Mouse (Mus musculus) midbrain, embryonic 15.5 days (tissue): ENCODE measurements at regions not wholly inside any gene's neighbourhood (a gene's known extent, or its start where the extent isn't known, plus 50 kb on each side); places are given as distances from the start of the nearest gene placed in this dataset.

Experiments
- ATAC-seq: fragments of 200-750 bp; cut with Nextera tagmentation; replicated peaks from 2 replicates; pipeline ENCODE4 v1.8.0; 2017; ENCODE audit warnings: moderate TSS enrichment
- H3K27ac ChIP-seq: fragments of 300-500 bp; sonication (generic); 2 replicates; pipeline ENCODE4 v1.5.1; 2015; ENCODE audit warnings: mild to moderate bottlenecking, inconsistent platforms
- H3K27me3 ChIP-seq: fragments of 300-500 bp; sonication (generic); replicated peaks from 2 replicates; pipeline ENCODE4 v1.6.1; 2015; ENCODE audit warnings: inconsistent platforms
- H3K36me3 ChIP-seq: fragments of 300-500 bp; sonication (generic); replicated peaks from 2 replicates; pipeline ENCODE4 v1.6.1; 2015; ENCODE audit warnings: inconsistent platforms
- H3K4me1 ChIP-seq: fragments of 300-500 bp; sonication (generic); 2 replicates; pipeline ENCODE4 v1.6.1; 2015; ENCODE audit warnings: inconsistent platforms
- H3K4me2 ChIP-seq: fragments of 300-500 bp; sonication (generic); 2 replicates; pipeline ENCODE4 v1.6.1; 2015; ENCODE audit warnings: inconsistent platforms, mild to moderate bottlenecking, moderate library complexity
- H3K4me3 ChIP-seq: fragments of 300-500 bp; sonication (generic); 2 replicates; pipeline ENCODE4 v1.5.1; 2015; ENCODE audit warnings: mild to moderate bottlenecking, inconsistent platforms
- H3K9ac ChIP-seq: fragments of 300-500 bp; sonication (generic); 2 replicates; pipeline ENCODE4 v1.6.1; 2015; ENCODE audit warnings: mild to moderate bottlenecking, inconsistent platforms
- H3K9me3 ChIP-seq: fragments of 300-500 bp; sonication (generic); 2 replicates; pipeline ENCODE4 v1.6.1; 2016; ENCODE audit warnings: inconsistent platforms
- WGBS: fragments of 180-500 bp; shearing (Covaris S2); methylation state at CpG from one replicate; pipeline ENCODE4 v1.1.7; 2015; ENCODE audit warnings: mixed read lengths; 5-methylcytosine and 5-hydroxymethylcytosine counted together

DNA sequence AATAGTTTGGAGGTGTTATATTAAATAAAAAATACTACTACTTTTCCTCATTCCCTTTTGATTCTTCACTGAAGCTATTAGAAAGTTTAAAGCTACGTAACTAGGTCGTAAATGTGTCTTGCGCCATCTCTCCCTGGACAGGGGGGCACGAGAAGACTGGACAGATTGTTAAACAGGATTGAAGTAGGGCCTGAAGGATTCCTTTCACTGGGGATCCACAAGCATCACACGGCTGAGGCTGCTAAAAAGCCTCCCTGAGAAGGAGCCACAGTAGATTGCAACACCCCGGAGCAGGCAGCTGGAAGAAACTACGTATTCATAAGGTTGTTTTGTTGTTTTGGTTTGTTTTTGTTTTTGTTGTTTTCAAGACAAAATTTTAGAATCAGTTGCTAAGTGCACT is 158.7 kb downstream of the Tm2d1 start:
- WGBS = 77% methylated on average over 7 of the region's 7 CpGs

DNA sequence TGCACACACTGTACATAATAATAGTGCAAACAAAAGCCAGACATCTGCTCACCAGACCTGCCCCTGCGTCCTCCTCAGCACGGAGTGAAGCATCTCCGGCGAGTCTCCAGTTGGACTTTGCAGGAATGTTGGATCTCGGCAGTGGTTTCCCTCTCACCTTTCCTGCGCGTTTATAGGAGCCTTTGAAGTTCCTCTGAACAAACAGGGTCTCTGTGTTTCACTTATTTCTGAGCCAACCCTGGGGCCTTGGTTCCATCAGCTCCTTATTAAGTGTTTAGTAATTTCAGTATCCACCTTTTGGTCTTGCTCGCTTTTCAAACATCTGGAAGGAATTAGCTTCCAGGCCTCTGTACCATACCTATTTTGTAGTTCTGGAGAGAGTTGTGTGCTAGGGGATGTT is 159.7 kb downstream of the Tm2d1 start:
- no peak overlapping the region for H3K4me2 ChIP-seq
- 67% methylated on average over 8 of the region's 8 CpGs for WGBS
- H3K9ac ChIP-seq = no peak overlapping the region
- H3K4me3 ChIP-seq = no peak overlapping the region
- no peaks in the 10 kb centered on the region for H3K4me1 ChIP-seq
- no peaks in the 10 kb centered on the region for H3K27me3 ChIP-seq
- H3K9me3 ChIP-seq = no peaks in the 10 kb centered on the region
- H3K36me3 ChIP-seq = no peaks in the 10 kb centered on the region
- no peak overlapping the region for H3K27ac ChIP-seq
- ATAC-seq = no peak

More for the DNA sequence above, 158.7 kb downstream of the Tm2d1 start:
- Histone ChIP-seq H3K27me3 (no peaks in the 10 kb centered on the region), H3K4me1 (no peaks in the 10 kb centered on the region), H3K9ac (no peak overlapping the region), H3K27ac (no peak overlapping the region), H3K9me3 (no peaks in the 10 kb centered on the region), H3K4me2 (no peak overlapping the region), H3K4me3 (no peak overlapping the region), H3K36me3 (no peaks in the 10 kb centered on the region)
- ATAC-seq = no peak

DNA sequence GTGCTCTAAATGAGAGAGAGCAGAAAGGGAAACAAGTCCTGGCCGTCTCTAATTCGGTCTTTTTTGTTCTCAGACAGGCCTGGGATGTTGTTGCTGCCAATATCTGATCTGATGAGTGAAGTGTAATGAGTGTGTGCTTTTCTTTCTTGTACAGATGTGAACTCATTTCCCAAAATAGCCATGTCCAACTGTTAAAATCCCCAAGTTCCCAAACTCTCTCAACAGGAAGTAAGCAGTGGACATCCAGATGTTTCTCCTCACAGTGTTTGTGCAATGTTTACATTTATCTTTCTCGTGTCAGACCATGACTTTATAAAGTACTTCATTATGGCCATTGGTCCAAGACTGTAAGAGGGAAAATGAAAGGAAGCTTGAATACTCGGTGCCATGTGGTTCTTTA is 161.5 kb downstream of the Tm2d1 start:
- ATAC-seq = no peak

DNA sequence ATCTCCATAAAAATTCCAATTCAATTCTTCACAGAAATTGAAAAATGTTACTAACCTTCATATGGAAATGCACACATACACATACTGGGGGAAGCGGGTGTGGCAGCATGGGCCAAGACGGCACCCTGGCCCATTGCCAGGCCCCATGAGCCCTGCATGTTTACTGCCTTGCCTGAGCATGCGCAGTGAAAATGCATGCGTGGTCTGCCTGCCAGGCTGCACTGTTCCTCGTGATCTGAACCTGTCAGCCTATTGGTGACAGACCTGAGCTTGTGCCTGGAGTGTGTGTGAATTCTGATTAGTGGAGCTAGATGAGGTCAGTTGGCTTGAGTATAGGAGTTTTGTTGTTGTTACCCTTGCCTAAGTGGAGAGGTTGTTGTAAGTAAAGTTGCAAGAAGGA is 167.9 kb downstream of the Tm2d1 start:
- Histone ChIP-seq H3K4me1 (no peaks in the 10 kb centered on the region), H3K27me3 (no peaks in the 10 kb centered on the region), H3K9ac (no peak overlapping the region), H3K4me2 (no peak overlapping the region), H3K4me3 (no peak overlapping the region), H3K9me3 (no peaks in the 10 kb centered on the region), H3K36me3 (no peaks in the 10 kb centered on the region), H3K27ac (no peak overlapping the region)
- no peak for ATAC-seq
- 87% methylated on average over 5 of the region's 5 CpGs for WGBS

More for the DNA sequence above, 161.5 kb downstream of the Tm2d1 start:
- 88% methylated on average over 4 of the region's 4 CpGs for whole genome bisulfite sequencing
- Histone ChIP-seq H3K9me3 (no peaks in the 10 kb centered on the region), H3K36me3 (no peaks in the 10 kb centered on the region), H3K4me1 (no peaks in the 10 kb centered on the region), H3K27ac (no peak overlapping the region), H3K4me2 (no peak overlapping the region), H3K9ac (no peak overlapping the region), H3K27me3 (no peaks in the 10 kb centered on the region), H3K4me3 (no peak overlapping the region)

DNA sequence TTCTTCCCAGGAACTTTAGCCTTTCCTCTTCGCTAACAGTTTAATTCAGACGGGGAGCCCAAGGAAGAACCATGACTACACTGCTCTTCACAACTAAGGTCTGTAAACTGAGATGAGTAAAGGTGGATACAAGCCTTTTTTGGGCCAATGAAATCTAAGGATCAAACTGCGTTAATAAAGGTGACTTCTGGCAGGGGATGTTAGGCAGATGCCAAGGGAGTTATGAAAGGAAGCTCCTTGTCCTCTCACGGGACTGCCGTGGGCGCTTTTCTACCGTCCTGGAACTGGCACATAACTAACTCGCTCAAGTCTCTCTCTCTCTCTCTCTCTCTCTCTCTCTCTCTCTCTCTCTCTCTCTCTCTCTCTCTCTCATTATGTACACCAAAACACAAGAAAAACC is 175.7 kb downstream of the Tm2d1 start:
- H3K4me1 ChIP-seq = no peaks in the 10 kb centered on the region
- no peak overlapping the region for H3K4me2 ChIP-seq
- no peaks in the 10 kb centered on the region for H3K27me3 ChIP-seq
- H3K4me3 ChIP-seq = no peak overlapping the region
- no peak for ATAC-seq
- H3K36me3 ChIP-seq = no peaks in the 10 kb centered on the region
- H3K9me3 ChIP-seq = no peaks in the 10 kb centered on the region
- H3K9ac ChIP-seq = no peak overlapping the region
- WGBS = 90% methylated on average over 8 of the region's 8 CpGs
- no peak overlapping the region for H3K27ac ChIP-seq

DNA sequence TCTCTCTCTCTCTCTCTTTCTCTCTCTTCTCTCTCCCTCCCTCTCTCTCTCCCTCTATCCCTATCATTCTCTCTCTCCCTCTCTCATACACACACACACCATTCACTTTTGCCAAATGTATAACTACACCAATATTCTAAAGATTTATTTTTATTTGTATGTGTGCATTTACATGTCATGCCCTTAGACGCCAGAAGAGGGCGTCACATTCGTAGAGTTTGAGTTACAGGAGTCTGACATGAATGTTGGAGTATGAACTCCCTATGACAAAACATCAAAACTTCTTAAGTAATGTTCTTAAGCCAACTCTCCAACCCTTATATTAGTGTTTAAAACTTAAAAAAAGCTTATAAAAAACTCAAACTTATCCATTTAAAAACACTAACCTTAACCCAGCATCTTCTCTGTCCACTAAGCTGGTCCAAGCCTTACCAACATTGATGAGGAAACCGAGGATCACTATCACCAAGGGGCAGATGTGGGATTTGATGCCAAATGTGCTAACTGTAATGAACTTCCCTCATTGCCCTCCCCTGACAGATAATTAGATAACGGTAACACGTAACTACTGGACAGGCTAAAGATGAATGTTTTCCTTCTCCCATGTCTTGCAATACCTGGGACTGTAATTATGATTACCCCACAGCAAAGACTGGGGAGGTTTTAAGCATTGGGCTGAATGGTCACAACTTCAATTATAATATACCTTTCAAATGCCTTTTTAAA is 176.7 kb downstream of the Tm2d1 start:
- WGBS = 57% methylated on average over 6 of the region's 6 CpGs
- H3K36me3 ChIP-seq = no peaks in the 10 kb centered on the region
- H3K4me1 ChIP-seq = no peaks in the 10 kb centered on the region
- H3K9me3 ChIP-seq = no peaks in the 10 kb centered on the region
- H3K9ac ChIP-seq = no peak overlapping the region
- H3K27ac ChIP-seq = no peak overlapping the region
- no peak for ATAC-seq
- H3K4me2 ChIP-seq = no peak overlapping the region
- H3K4me3 ChIP-seq = no peak overlapping the region
- no peaks in the 10 kb centered on the region for H3K27me3 ChIP-seq

DNA sequence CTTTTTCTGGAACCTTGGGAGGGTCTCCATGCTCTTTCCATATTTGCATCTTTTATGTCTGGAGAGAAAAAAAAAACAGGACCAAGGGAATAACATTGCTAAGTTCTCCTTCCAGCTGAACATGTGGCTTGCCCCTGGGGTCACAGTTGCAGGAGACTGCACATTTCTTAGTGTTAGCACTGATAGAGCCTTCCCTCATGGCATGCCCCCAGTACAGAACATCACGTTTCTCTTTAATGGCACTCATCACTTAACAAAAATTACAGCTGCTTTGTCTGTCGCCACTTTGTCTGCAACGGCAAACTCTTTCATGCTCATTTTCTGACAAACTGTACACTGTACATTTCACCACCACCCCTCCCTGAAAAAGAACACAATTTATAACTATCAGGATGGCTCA is 180.0 kb downstream of the Tm2d1 start:
- Histone ChIP-seq H3K4me1 (no peaks in the 10 kb centered on the region), H3K27ac (no peak overlapping the region), H3K36me3 (no peaks in the 10 kb centered on the region), H3K4me2 (no peak overlapping the region), H3K27me3 (no peaks in the 10 kb centered on the region), H3K9ac (no peak overlapping the region), H3K9me3 (no peaks in the 10 kb centered on the region), H3K4me3 (no peak overlapping the region)
- ATAC-seq = no peak
- 85% methylated on average over 3 of the region's 3 CpGs for WGBS

DNA sequence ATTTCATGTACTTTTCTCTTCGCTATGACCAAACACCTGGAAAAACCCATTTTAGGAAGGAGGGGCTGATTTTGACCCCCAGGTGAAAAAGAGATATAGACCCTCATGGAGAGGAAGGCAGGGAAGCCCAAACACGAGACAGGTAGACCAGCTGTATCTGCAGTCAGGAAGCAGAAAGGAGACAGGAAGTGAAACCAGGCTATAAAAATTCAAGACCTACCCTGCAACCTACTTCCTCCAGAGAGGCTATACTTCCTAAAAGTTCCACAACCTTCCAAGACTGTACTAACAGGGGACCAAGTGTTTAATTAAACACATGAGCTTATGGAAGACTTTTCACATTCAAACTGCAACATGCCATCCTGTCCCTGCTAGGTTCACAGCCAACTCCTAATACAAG is 180.9 kb downstream of the Tm2d1 start:
- Histone ChIP-seq H3K9me3 (no peaks in the 10 kb centered on the region), H3K27me3 (no peaks in the 10 kb centered on the region), H3K4me3 (no peak overlapping the region), H3K27ac (no peak overlapping the region), H3K9ac (no peak overlapping the region), H3K36me3 (no peaks in the 10 kb centered on the region), H3K4me1 (no peaks in the 10 kb centered on the region), H3K4me2 (no peak overlapping the region)
- 85% methylated on average over 2 of the region's 2 CpGs for WGBS
- no peak for ATAC-seq

DNA sequence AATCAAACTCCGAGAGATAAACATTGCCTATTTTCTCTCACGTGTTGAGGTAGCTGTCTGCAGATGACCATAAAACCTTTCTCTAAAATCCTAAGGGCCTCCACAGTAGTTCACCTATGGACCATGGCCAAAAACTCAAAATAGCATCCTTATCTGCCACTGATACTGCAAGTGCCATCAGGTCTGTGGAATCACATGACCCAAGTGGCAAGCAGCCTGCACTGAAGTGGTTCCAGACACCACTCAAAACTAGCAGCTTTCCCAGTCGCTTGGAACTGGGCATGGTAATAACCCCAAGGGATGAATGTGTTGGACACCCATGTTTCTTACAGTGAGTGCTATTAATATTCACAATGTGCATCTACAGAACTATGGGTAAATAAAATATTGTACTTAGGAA is 182.0 kb downstream of the Tm2d1 start:
- ATAC-seq = no peak
- H3K27me3 ChIP-seq = no peaks in the 10 kb centered on the region
- H3K4me3 ChIP-seq = no peak overlapping the region
- WGBS = 86% methylated on average over 3 of the region's 3 CpGs
- H3K9me3 ChIP-seq = no peaks in the 10 kb centered on the region
- no peaks in the 10 kb centered on the region for H3K4me1 ChIP-seq
- H3K36me3 ChIP-seq = no peaks in the 10 kb centered on the region
- H3K4me2 ChIP-seq = no peak overlapping the region
- no peak overlapping the region for H3K27ac ChIP-seq
- no peak overlapping the region for H3K9ac ChIP-seq

DNA sequence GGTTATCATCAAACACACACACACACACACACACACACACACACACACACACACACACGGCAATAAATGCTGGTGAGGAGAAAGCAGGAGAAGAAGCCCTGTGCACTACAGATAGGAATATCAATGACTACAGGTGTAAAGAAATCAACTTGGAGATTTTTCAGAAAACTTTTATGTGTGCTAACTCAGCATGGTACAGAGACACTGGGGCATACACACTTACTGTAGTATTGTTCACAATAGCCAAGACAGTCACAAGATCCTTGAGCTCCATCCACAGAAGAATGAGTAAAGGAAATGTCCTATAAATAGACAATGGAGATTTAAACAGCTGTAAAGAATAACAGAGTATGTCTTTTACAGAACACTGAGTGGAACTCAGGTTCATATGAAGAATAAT is 182.4 kb downstream of the Tm2d1 start:
- ATAC-seq = no peak
- H3K4me1 ChIP-seq = no peaks in the 10 kb centered on the region
- no peak overlapping the region for H3K27ac ChIP-seq
- no peak overlapping the region for H3K4me2 ChIP-seq
- WGBS = 50% methylated on average over 1 of the region's 1 CpGs
- H3K9me3 ChIP-seq = no peaks in the 10 kb centered on the region
- no peak overlapping the region for H3K9ac ChIP-seq
- H3K36me3 ChIP-seq = no peaks in the 10 kb centered on the region
- H3K27me3 ChIP-seq = no peaks in the 10 kb centered on the region
- no peak overlapping the region for H3K4me3 ChIP-seq

DNA sequence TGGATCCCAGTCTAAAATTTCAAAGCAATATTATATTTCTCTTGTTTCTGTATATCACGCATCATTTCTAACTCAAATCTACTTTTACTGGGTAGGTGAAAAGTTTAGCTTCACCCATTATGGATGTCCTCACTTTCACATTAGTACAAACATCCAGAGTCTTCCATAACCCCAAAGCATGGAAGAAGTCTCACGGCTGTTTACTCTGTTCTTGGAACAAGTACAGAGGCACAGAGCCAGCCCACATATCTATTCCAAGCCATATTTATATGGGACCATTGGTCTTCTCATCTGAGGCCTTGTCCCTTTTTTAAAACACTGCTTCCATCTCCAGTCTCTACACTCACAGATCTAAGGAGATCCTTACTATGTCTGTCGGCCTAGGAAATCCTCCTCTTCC is 192.8 kb downstream of the Tm2d1 start:
- Histone ChIP-seq H3K36me3 (no peaks in the 10 kb centered on the region), H3K4me3 (no peak overlapping the region), H3K9me3 (no peaks in the 10 kb centered on the region), H3K4me2 (no peak overlapping the region), H3K27ac (no peak overlapping the region), H3K9ac (no peak overlapping the region), H3K27me3 (no peaks in the 10 kb centered on the region), H3K4me1 (no peaks in the 10 kb centered on the region)
- 94% methylated on average over 3 of the region's 3 CpGs for WGBS
- ATAC-seq = no peak

DNA sequence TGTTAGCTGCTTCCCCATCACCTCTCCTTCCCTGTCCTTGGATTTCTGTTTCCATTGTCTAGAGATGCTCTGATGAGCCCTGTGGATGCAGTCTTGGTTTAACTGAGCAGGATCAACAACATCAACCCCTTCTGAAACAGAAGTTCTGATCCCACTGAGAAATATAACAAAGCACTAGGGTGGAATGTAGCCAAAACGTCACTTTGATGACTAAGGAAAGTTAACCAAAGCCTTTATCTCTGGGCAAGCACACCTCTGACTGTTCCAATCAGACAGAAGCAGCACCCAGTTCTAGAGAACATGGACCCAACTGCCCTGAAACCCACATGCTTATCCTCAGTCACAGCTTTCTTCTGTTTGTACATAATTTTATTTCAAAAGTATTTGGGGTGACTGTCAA is 193.2 kb downstream of the Tm2d1 start:
- H3K27me3 ChIP-seq = no peaks in the 10 kb centered on the region
- WGBS = 65% methylated on average over 1 of the region's 1 CpGs
- H3K4me1 ChIP-seq = no peaks in the 10 kb centered on the region
- ATAC-seq = no peak
- H3K4me2 ChIP-seq = no peak overlapping the region
- H3K9ac ChIP-seq = no peak overlapping the region
- H3K27ac ChIP-seq = no peak overlapping the region
- H3K36me3 ChIP-seq = no peaks in the 10 kb centered on the region
- H3K4me3 ChIP-seq = no peak overlapping the region
- no peaks in the 10 kb centered on the region for H3K9me3 ChIP-seq

DNA sequence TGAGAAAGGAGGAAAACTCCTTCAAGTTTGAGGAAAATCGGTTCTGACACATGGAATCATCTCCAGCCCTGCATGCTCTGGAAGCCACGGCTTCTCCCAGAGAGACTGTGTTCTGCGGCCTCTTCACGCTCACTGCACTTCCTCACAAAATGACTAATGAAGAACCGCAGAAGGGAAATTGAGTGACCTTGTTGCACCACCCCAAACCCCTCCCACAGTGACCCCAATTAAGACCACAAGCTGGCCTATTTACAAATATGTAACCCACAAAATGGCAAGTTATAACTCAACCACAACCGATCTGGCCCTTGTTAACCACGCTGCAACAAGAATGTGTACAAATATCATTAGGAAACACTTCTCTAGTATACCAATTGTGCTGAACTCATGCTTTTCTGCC is 194.2 kb downstream of the Tm2d1 start:
- Histone ChIP-seq H3K4me3 (no peak overlapping the region), H3K27me3 (no peaks in the 10 kb centered on the region), H3K4me2 (no peak overlapping the region), H3K9ac (no peak overlapping the region), H3K36me3 (no peaks in the 10 kb centered on the region), H3K9me3 (no peaks in the 10 kb centered on the region), H3K4me1 (no peaks in the 10 kb centered on the region), H3K27ac (no peak overlapping the region)
- 84% methylated on average over 7 of the region's 7 CpGs for WGBS
- no peak for ATAC-seq
